20 mouse cellular contexts compared by ENCODE assay signal in genomic region chr12:56905222-56905621, GRCm38 (mm10).
DNase-seq lines count a peak whose midpoint lies in the region; ATAC-seq and TF ChIP-seq lines count a peak whose summit lies in the region.
"Had no signal": no experiment of that assay in that cellular context is flagged by ENCODE, and none has a peak within 500 bp of the region (broad histone marks: within the 10 kb centered on the region; RNA-seq: fewer than 3 reads in every experiment).

No protein-coding gene starts in this region.

- no peak for TF ChIP-seq POLR2A in kidney, adult 2 months (IDR thresholded peaks at IDR 0.05; ENCODE audit: low read depth, low read length)

- no peaks in the 10 kb centered on the region for H3K27me3 ChIP-seq in embryonic facial prominence, embryonic 11.5 days (ENCODE audit: control insufficient read depth, insufficient read depth, low read length)
- no peaks in the 10 kb centered on the region for H3K27me3 ChIP-seq in embryonic facial prominence, embryonic 10.5 days (replicated peaks; ENCODE audit: low read depth, poor library complexity, severe bottlenecking)
- H3K27me3 ChIP-seq in kidney, adult 2 months (replicated peaks; ENCODE audit: control insufficient read depth, insufficient read depth, low read length), result no peaks in the 10 kb centered on the region
- no peaks in the 10 kb centered on the region for H3K27me3 ChIP-seq in midbrain, embryonic 14.5 days (ENCODE audit: control insufficient read depth, insufficient read depth, low read length)
- H3K27me3 ChIP-seq in midbrain, postnatal 0 days (ENCODE audit: insufficient read depth, low read length), result no peaks in the 10 kb centered on the region
- H3K27me3 ChIP-seq in neural tube, embryonic 13.5 days, result no peaks in the 10 kb centered on the region
- H3K27me3 ChIP-seq: embryonic facial prominence, embryonic 12.5 days; liver, embryonic 12.5 days; megakaryocyte, embryonic 14.5 days had no signal

- WGBS in embryonic facial prominence, embryonic 11.5 days, result 40% methylated on average over 7 of the region's 7 CpGs
- 34% methylated on average over 7 of the region's 7 CpGs for WGBS in embryonic facial prominence, embryonic 10.5 days
- 37% methylated on average over 7 of the region's 7 CpGs for WGBS in kidney, adult 2 months
- WGBS in midbrain, embryonic 14.5 days, result 28% methylated on average over 7 of the region's 7 CpGs
- WGBS in midbrain, postnatal 0 days, result 45% methylated on average over 7 of the region's 7 CpGs
- WGBS in neural tube, embryonic 13.5 days, result 16% methylated on average over 7 of the region's 7 CpGs

- ATAC-seq in embryonic facial prominence, embryonic 11.5 days (replicated peaks; ENCODE audit: insufficient number of reproducible peaks, low FRiP score, low TSS enrichment, low read depth), result no peak
- ATAC-seq in midbrain, embryonic 14.5 days (ENCODE audit: low FRiP score, low TSS enrichment), result no peak
- no peak for ATAC-seq in midbrain, postnatal 0 days (ENCODE audit: low FRiP score)
- ATAC-seq in neural tube, embryonic 13.5 days (ENCODE audit: low read depth), result no peak
- ATAC-seq: activated CD4-positive, CD25-positive, alpha-beta regulatory T cell, adult 4 months; CD4-positive, CD25-positive, alpha-beta regulatory T cell, adult 4 months; liver, embryonic 12.5 days had no signal

- no peaks in the 10 kb centered on the region for H3K36me3 ChIP-seq in embryonic facial prominence, embryonic 11.5 days (replicated peaks; ENCODE audit: control insufficient read depth, insufficient read depth, low read depth, low read length)
- H3K36me3 ChIP-seq in embryonic facial prominence, embryonic 10.5 days (replicated peaks), result no peaks in the 10 kb centered on the region
- no peaks in the 10 kb centered on the region for H3K36me3 ChIP-seq in kidney, adult 2 months (ENCODE audit: control insufficient read depth, insufficient read depth, low read length)
- no peaks in the 10 kb centered on the region for H3K36me3 ChIP-seq in midbrain, embryonic 14.5 days (ENCODE audit: control insufficient read depth, insufficient read depth, low read length)
- no peaks in the 10 kb centered on the region for H3K36me3 ChIP-seq in midbrain, postnatal 0 days (ENCODE audit: insufficient read depth, low read length)
- H3K36me3 ChIP-seq in neural tube, embryonic 13.5 days, result no peaks in the 10 kb centered on the region
- H3K36me3 ChIP-seq: embryonic facial prominence, embryonic 12.5 days; liver, embryonic 12.5 days had no signal

- no peak overlapping the region for H3K27ac ChIP-seq in embryonic facial prominence, embryonic 11.5 days (replicated peaks; ENCODE audit: low read depth, low read length)
- no peak overlapping the region for H3K27ac ChIP-seq in embryonic facial prominence, embryonic 10.5 days (replicated peaks)
- H3K27ac ChIP-seq in kidney, adult 2 months (ENCODE audit: insufficient read depth, low read depth, low read length), result peak overlapping the region; percentile 100
- no peak overlapping the region for H3K27ac ChIP-seq in midbrain, embryonic 14.5 days (replicated peaks; ENCODE audit: low read depth, low read length)
- no peak overlapping the region for H3K27ac ChIP-seq in midbrain, postnatal 0 days (ENCODE audit: low read depth, low read length)
- H3K27ac ChIP-seq in neural tube, embryonic 13.5 days (replicated peaks), result no peak overlapping the region
- H3K27ac ChIP-seq: embryonic facial prominence, embryonic 12.5 days; heart, adult 2 months; liver, embryonic 12.5 days had no signal

- no peak overlapping the region for H3K9ac ChIP-seq in embryonic facial prominence, embryonic 11.5 days (replicated peaks; ENCODE audit: low read length)
- H3K9ac ChIP-seq in midbrain, embryonic 14.5 days (replicated peaks; ENCODE audit: low read length), result no peak overlapping the region
- no peak overlapping the region for H3K9ac ChIP-seq in midbrain, postnatal 0 days (replicated peaks; ENCODE audit: low read length, poor library complexity, severe bottlenecking)
- no peak overlapping the region for H3K9ac ChIP-seq in neural tube, embryonic 13.5 days
- H3K9ac ChIP-seq: embryonic facial prominence, embryonic 12.5 days; liver, embryonic 12.5 days had no signal

- no peak overlapping the region for H3K4me2 ChIP-seq in embryonic facial prominence, embryonic 11.5 days (ENCODE audit: low read depth, low read length)
- no peak overlapping the region for H3K4me2 ChIP-seq in midbrain, embryonic 14.5 days (ENCODE audit: low read length)
- H3K4me2 ChIP-seq in midbrain, postnatal 0 days (ENCODE audit: low read depth, low read length, poor library complexity, severe bottlenecking), result no peak overlapping the region
- peak overlapping the region; percentile 19; the same call in 1 of the 2 replicates for H3K4me2 ChIP-seq in neural tube, embryonic 13.5 days
- H3K4me2 ChIP-seq: embryonic facial prominence, embryonic 12.5 days; liver, embryonic 12.5 days had no signal

- H3K4me1 ChIP-seq in embryonic facial prominence, embryonic 11.5 days (ENCODE audit: control insufficient read depth, insufficient read depth, low read length), result no peaks in the 10 kb centered on the region
- H3K4me1 ChIP-seq in embryonic facial prominence, embryonic 10.5 days, result peaks cover 8% of the 10 kb centered on the region; the same call in 1 of the 2 replicates
- peaks cover 10% of the 10 kb centered on the region; the same call in 1 of the 2 replicates for H3K4me1 ChIP-seq in kidney, adult 2 months (ENCODE audit: control insufficient read depth, insufficient read depth, low read length)
- H3K4me1 ChIP-seq in midbrain, embryonic 14.5 days (ENCODE audit: control insufficient read depth, insufficient read depth, low read length), result no peaks in the 10 kb centered on the region
- no peaks in the 10 kb centered on the region for H3K4me1 ChIP-seq in midbrain, postnatal 0 days (ENCODE audit: insufficient read depth, low read length)
- peaks cover 8% of the 10 kb centered on the region for H3K4me1 ChIP-seq in neural tube, embryonic 13.5 days (replicated peaks)
- H3K4me1 ChIP-seq: embryonic facial prominence, embryonic 12.5 days; liver, embryonic 12.5 days; megakaryocyte, embryonic 14.5 days had no signal

- H3K9me3 ChIP-seq in embryonic facial prominence, embryonic 11.5 days (replicated peaks; ENCODE audit: control insufficient read depth, low read length), result no peaks in the 10 kb centered on the region
- no peaks in the 10 kb centered on the region for H3K9me3 ChIP-seq in embryonic facial prominence, embryonic 10.5 days
- no peaks in the 10 kb centered on the region for H3K9me3 ChIP-seq in midbrain, embryonic 14.5 days (ENCODE audit: control insufficient read depth, low read length)
- no peaks in the 10 kb centered on the region for H3K9me3 ChIP-seq in midbrain, postnatal 0 days (ENCODE audit: low read length)
- no peaks in the 10 kb centered on the region for H3K9me3 ChIP-seq in neural tube, embryonic 13.5 days
- H3K9me3 ChIP-seq: embryonic facial prominence, embryonic 12.5 days; liver, embryonic 12.5 days had no signal

- DNase-seq in embryonic facial prominence, embryonic 11.5 days (ENCODE audit: low spot score), result peak; percentile 13
- no peak for DNase-seq in embryonic facial prominence, embryonic 10.5 days (ENCODE audit: low spot score)
- no peak for DNase-seq in kidney, adult 2 months
- no peak for DNase-seq in kidney, adult 9 months
- DNase-seq in midbrain, embryonic 14.5 days, result peak; percentile 7
- DNase-seq in midbrain, postnatal 0 days (ENCODE audit: low spot score), result no peak
- DNase-seq in right cerebral cortex, adult 2 months (ENCODE audit: low spot score in 2 of 2), result no peak
- DNase-seq: adrenal gland, postnatal 10 days; gastrocnemius, postnatal 14 days; heart, adult 2 months; heart, postnatal 36 days; lung, adult 2 months; thymus, adult 2 months had no signal

- no peak overlapping the region for H3K4me3 ChIP-seq in embryonic facial prominence, embryonic 11.5 days (ENCODE audit: low read depth, low read length)
- H3K4me3 ChIP-seq in embryonic facial prominence, embryonic 10.5 days, result no peak overlapping the region
- no peak overlapping the region for H3K4me3 ChIP-seq in kidney, adult 2 months (ENCODE audit: insufficient read depth, low read depth, low read length)
- no peak overlapping the region for H3K4me3 ChIP-seq in midbrain, embryonic 14.5 days (replicated peaks; ENCODE audit: low read depth, low read length)
- no peak overlapping the region for H3K4me3 ChIP-seq in midbrain, postnatal 0 days (ENCODE audit: low read depth, low read length)
- no peak overlapping the region for H3K4me3 ChIP-seq in neural tube, embryonic 13.5 days
- H3K4me3 ChIP-seq: embryonic facial prominence, embryonic 12.5 days; erythroblast, embryonic 14.5 days; heart, adult 2 months; liver, embryonic 12.5 days; megakaryocyte, embryonic 14.5 days had no signal

- no peak for TF ChIP-seq CTCF in kidney, adult 2 months (conservative IDR thresholded peaks at IDR 0.05; ENCODE audit: insufficient read depth, insufficient read length, low read depth, low read length)
- no peak for TF ChIP-seq CTCF in midbrain, postnatal 0 days (IDR thresholded peaks at IDR 0.05)

Comparison
In these comparisons a context has a peak if more than half of its experiments do, and no peak if none do; other contexts are left out.
1. DNase-seq: peak in embryonic facial prominence, embryonic 11.5 days (single experiment) and midbrain, embryonic 14.5 days (single experiment); none in embryonic facial prominence, embryonic 10.5 days (single experiment), kidney, adult 2 months (single experiment), kidney, adult 9 months (single experiment), midbrain, postnatal 0 days (single experiment) and right cerebral cortex, adult 2 months (0 of 2).